Mouse (Mus musculus): ENCODE data around the gene Prickle2.

GRCm38 (mm10) chr6:92625923-92626322 is 80.0 kb downstream of the Prickle2 start:
- no peak for TF ChIP-seq CTCF (IDR thresholded peaks at IDR 0.05; ENCODE audit: low read depth)
- TF ChIP-seq EP300 (IDR thresholded peaks at IDR 0.05; ENCODE audit: low read depth), result no peak
